Mouse (Mus musculus): ENCODE results near the gene Cfdp1. TPM values are rescaled to one million over a fixed set of nuclear protein-coding genes. Genes with fewer than 3 reads are reported as not detected.

The Cfdp1 gene
- polyA plus RNA-seq, 1 experiment from 2014 or later, result 203 TPM

GRCm38 (mm10) chr8:111727553-111727952, 126.5 kb downstream of the Cfdp1 start:
- Histone ChIP-seq H3K9ac (ENCODE audit: low read depth, low read length) (no peak overlapping the region), H3K36me3 (ENCODE audit: control insufficient read depth, insufficient read depth, low read length) (no peaks in the 10 kb centered on the region), H3K27ac (replicated peaks; ENCODE audit: low read depth, low read length) (no peak overlapping the region), H3K4me1 (ENCODE audit: control insufficient read depth, insufficient read depth, low read length) (peaks cover 22% of the 10 kb centered on the region), H3K4me3 (ENCODE audit: low read depth, low read length) (no peak overlapping the region), H3K27me3 (replicated peaks; ENCODE audit: control insufficient read depth, insufficient read depth, low read length) (no peaks in the 10 kb centered on the region), H3K9me3 (ENCODE audit: control insufficient read depth, low read length) (no peaks in the 10 kb centered on the region), H3K4me2 (ENCODE audit: low read depth, low read length) (no peak overlapping the region)
- WGBS, result 83% methylated on average over 4 of the region's 4 CpGs
- no peak for ATAC-seq (ENCODE audit: low read depth)
- no peak for DNase-seq (ENCODE audit: low spot score)

GRCm38 (mm10) chr8:111726102-111726900, 127.8 kb downstream of the Cfdp1 start:
- Histone ChIP-seq H3K9ac (ENCODE audit: low read depth, low read length) (no peak overlapping the region), H3K4me3 (ENCODE audit: low read depth, low read length) (no peak overlapping the region), H3K4me2 (ENCODE audit: low read depth, low read length) (no peak overlapping the region), H3K27ac (replicated peaks; ENCODE audit: low read depth, low read length) (peak overlapping the region; percentile 46; the same call in 1 of the 2 replicates), H3K27me3 (replicated peaks; ENCODE audit: control insufficient read depth, insufficient read depth, low read length) (no peaks in the 10 kb centered on the region), H3K9me3 (ENCODE audit: control insufficient read depth, low read length) (no peaks in the 10 kb centered on the region), H3K4me1 (ENCODE audit: control insufficient read depth, insufficient read depth, low read length) (peaks cover 18% of the 10 kb centered on the region), H3K36me3 (ENCODE audit: control insufficient read depth, insufficient read depth, low read length) (no peaks in the 10 kb centered on the region)
- ATAC-seq (ENCODE audit: low read depth) (peak; percentile 50), DNase-seq (ENCODE audit: low spot score) (peak; percentile 60)
- 64% methylated on average over 6 of the region's 7 CpGs for WGBS

GRCm38 (mm10) chr8:111725341-111725740, 128.8 kb downstream of the Cfdp1 start:
- Histone ChIP-seq H3K9ac (ENCODE audit: low read depth, low read length) (no peak overlapping the region), H3K4me1 (ENCODE audit: control insufficient read depth, insufficient read depth, low read length) (peaks cover 11% of the 10 kb centered on the region), H3K9me3 (ENCODE audit: control insufficient read depth, low read length) (no peaks in the 10 kb centered on the region), H3K36me3 (ENCODE audit: control insufficient read depth, insufficient read depth, low read length) (peaks cover 9% of the 10 kb centered on the region), H3K4me2 (ENCODE audit: low read depth, low read length) (no peak overlapping the region), H3K4me3 (ENCODE audit: low read depth, low read length) (no peak overlapping the region), H3K27me3 (replicated peaks; ENCODE audit: control insufficient read depth, insufficient read depth, low read length) (no peaks in the 10 kb centered on the region), H3K27ac (replicated peaks; ENCODE audit: low read depth, low read length) (no peak overlapping the region)
- 91% methylated on average over 6 of the region's 6 CpGs for WGBS
- DNase-seq (ENCODE audit: low spot score) (no peak), ATAC-seq (ENCODE audit: low read depth) (no peak)

DNA sequence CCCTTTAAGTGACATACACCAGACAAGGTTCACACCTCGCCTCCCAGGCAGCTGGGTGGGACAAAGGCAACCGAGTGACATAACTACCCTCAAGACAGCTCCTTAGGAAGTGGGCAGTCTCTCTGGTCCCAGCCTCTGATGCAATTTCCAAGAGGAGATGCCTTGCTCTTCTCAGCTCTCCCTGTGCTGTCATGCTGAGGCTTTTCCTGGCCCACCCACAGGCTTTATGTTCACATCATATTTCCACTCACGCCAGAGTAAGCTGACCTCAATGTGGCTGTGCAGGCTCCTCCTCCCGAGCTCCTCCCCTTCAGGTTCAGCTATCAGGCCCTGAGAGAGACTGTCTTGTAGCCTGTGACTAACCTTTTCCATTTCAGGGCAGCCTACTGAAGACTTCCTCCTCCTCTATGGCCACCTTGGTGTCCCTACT, 134.0 kb downstream of the Cfdp1 start:
- no peak overlapping the region for H3K4me3 ChIP-seq (ENCODE audit: low read depth, low read length)
- peaks cover 23% of the 10 kb centered on the region for H3K4me1 ChIP-seq (ENCODE audit: control insufficient read depth, insufficient read depth, low read length)
- no peak for ATAC-seq (ENCODE audit: low read depth)
- 58% methylated on average over 4 of the region's 4 CpGs for WGBS
- no peak for DNase-seq (ENCODE audit: low spot score)
- H3K9ac ChIP-seq (ENCODE audit: low read depth, low read length), result no peak overlapping the region
- no peak overlapping the region for H3K4me2 ChIP-seq (ENCODE audit: low read depth, low read length)
- no peak overlapping the region for H3K27ac ChIP-seq (replicated peaks; ENCODE audit: low read depth, low read length)
- no peaks in the 10 kb centered on the region for H3K9me3 ChIP-seq (ENCODE audit: control insufficient read depth, low read length)
- peaks cover 31% of the 10 kb centered on the region for H3K36me3 ChIP-seq (ENCODE audit: control insufficient read depth, insufficient read depth, low read length)
- H3K27me3 ChIP-seq (replicated peaks; ENCODE audit: control insufficient read depth, insufficient read depth, low read length), result no peaks in the 10 kb centered on the region

DNA sequence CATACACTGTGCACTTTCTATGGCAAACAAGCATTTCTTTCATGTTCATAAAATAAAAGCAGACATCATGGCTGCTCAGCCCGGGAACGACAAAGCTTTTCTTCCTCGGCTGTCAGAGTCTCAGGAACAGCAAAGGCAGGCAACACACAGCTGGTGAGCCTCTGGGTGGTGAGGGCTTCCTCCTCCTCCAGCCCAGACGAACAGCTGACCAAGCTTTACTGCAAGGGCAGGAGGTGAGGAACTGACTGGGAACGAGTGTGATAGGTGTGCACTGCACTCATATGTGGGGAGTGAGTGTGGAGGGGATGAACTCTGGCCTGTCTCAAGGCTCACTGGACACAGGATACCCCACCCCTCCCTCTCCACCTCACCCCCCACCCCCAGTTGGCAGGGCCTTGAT, 135.2 kb downstream of the Cfdp1 start:
- H3K4me3 ChIP-seq (ENCODE audit: low read depth, low read length), result no peak overlapping the region
- no peaks in the 10 kb centered on the region for H3K27me3 ChIP-seq (replicated peaks; ENCODE audit: control insufficient read depth, insufficient read depth, low read length)
- peaks cover 43% of the 10 kb centered on the region for H3K36me3 ChIP-seq (ENCODE audit: control insufficient read depth, insufficient read depth, low read length)
- H3K9ac ChIP-seq (ENCODE audit: low read depth, low read length), result no peak overlapping the region
- DNase-seq (ENCODE audit: low spot score) (no peak), ATAC-seq (ENCODE audit: low read depth) (no peak)
- H3K4me2 ChIP-seq (ENCODE audit: low read depth, low read length), result no peak overlapping the region
- H3K9me3 ChIP-seq (ENCODE audit: control insufficient read depth, low read length), result no peaks in the 10 kb centered on the region
- peaks cover 23% of the 10 kb centered on the region for H3K4me1 ChIP-seq (ENCODE audit: control insufficient read depth, insufficient read depth, low read length)
- H3K27ac ChIP-seq (replicated peaks; ENCODE audit: low read depth, low read length), result no peak overlapping the region; the same call in 1 of the 2 replicates
- 51% methylated on average over 5 of the region's 5 CpGs for WGBS

Other genes with a start within 250 kb of the Cfdp1 start
- 0.38 and 0.60 TPM in 2 replicates for gene Ldhd, start 223.9 kb downstream of the Cfdp1 start, polyA plus RNA-seq (2014; fragmentation: Nextera tagmentation; extraction: Ambion mirVana)
- 16.3 and 19.3 TPM in 2 replicates for gene Zfp1, start 210.9 kb downstream of the Cfdp1 start, polyA plus RNA-seq (2014; fragmentation: Nextera tagmentation; extraction: Ambion mirVana)
- not detected in 2 replicates for gene Ctrb1, start 163.3 kb downstream of the Cfdp1 start, polyA plus RNA-seq (2014; fragmentation: Nextera tagmentation; extraction: Ambion mirVana)
- gene Bcar1, start 110.5 kb downstream of the Cfdp1 start, polyA plus RNA-seq (2014; fragmentation: Nextera tagmentation; extraction: Ambion mirVana), result 34.9 and 35.3 TPM in 2 replicates
- 3.6 and 4.1 TPM in 2 replicates for gene Tmem170, start 22.5 kb upstream of the Cfdp1 start, polyA plus RNA-seq (2014; fragmentation: Nextera tagmentation; extraction: Ambion mirVana)
- gene Chst5, start 56.2 kb upstream of the Cfdp1 start, polyA plus RNA-seq (2014; fragmentation: Nextera tagmentation; extraction: Ambion mirVana), result 4.7 and 5.4 TPM in 2 replicates
- 14.9 and 15.8 TPM in 2 replicates for gene Tmem231, start 79.6 kb upstream of the Cfdp1 start, polyA plus RNA-seq (2014; fragmentation: Nextera tagmentation; extraction: Ambion mirVana)
- 168 and 182 TPM in 2 replicates for gene Gabarapl2, start 86.4 kb upstream of the Cfdp1 start, polyA plus RNA-seq (2014; fragmentation: Nextera tagmentation; extraction: Ambion mirVana)
- gene Adat1, start 138.0 kb upstream of the Cfdp1 start, polyA plus RNA-seq (2014; fragmentation: Nextera tagmentation; extraction: Ambion mirVana), result 4.9 and 6.4 TPM in 2 replicates
- 192 and 207 TPM in 2 replicates for gene Kars, start 157.0 kb upstream of the Cfdp1 start, polyA plus RNA-seq (2014; fragmentation: Nextera tagmentation; extraction: Ambion mirVana)
- gene Terf2ip, start 157.1 kb upstream of the Cfdp1 start, polyA plus RNA-seq (2014; fragmentation: Nextera tagmentation; extraction: Ambion mirVana), result 16.4 TPM in 2 replicates
- gene Gm6793, start 160.7 kb upstream of the Cfdp1 start, polyA plus RNA-seq (2014; fragmentation: Nextera tagmentation; extraction: Ambion mirVana), result 0.54 and 0.57 TPM in 2 replicates

All from embryonic facial prominence, embryonic 14.5 days (tissue).